ENCODE assay signal across 11 mouse cellular contexts in the genomic region with DNA sequence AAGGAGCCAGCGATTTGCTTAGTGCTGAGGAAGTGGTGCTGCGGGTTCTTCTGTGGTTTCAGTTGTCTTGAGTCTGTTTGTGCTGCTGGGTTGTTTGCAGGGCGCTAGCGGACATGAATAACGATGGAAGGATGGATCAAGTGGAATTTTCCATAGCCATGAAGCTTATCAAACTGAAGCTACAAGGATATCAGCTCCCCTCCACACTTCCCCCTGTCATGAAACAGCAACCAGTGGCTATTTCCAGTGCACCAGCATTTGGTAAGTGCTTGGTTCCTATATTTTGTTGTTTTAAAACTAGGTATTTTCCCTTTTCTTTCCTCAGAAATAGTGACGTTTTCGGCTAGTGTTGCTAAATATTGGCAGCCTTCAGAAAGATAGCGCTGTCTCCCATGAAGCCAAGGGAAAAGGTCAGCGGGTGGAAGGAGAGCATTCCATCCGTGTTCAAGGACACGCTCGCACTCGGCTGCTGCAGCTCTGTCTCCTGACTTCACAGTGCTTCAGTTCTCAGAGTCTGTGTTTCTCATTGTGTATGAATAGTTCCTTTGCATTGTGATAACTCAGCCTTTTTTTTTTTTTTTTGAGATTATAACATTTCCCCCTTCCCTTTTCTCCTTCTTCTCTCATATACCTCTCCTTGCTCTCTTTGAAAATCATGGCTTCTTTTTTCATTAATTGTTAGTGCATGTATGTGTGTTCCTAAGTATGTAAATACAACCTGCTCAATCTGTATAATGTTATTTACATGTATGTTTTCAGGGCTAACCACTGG.
A peak's percentile ranks its signal among the peaks of the same experiment; 100 is the strongest.
DNase-seq lines count a peak whose midpoint lies in the region; ATAC-seq and TF ChIP-seq lines count a peak whose summit lies in the region.
"Had no signal": no experiment of that assay in that cellular context is flagged by ENCODE, and none has a peak within 500 bp of the region (broad histone marks: within the 10 kb centered on the region; RNA-seq: fewer than 3 reads in every experiment).

No protein-coding gene starts in this region.

- H3K4me1 ChIP-seq in heart, postnatal 0 days (ENCODE audit: control insufficient read depth, insufficient read depth): peaks cover 23% of the 10 kb centered on the region
- H3K4me1 ChIP-seq in intestine, embryonic 15.5 days (replicated peaks): no peaks in the 10 kb centered on the region
- H3K4me1 ChIP-seq: embryonic facial prominence, embryonic 12.5 days had no signal

- ATAC-seq in heart, postnatal 0 days (ENCODE audit: insufficient read depth, low read depth): peak; percentile 57; the same call in 1 of the 2 replicates
- 0 out of 2 replicates have a peak, but pooled peaks have one; percentile 32 for ATAC-seq in monocyte, adult 5-6 weeks (replicated peaks; ENCODE audit: insufficient number of reproducible peaks, low FRiP score, low TSS enrichment, poor library complexity, severe bottlenecking)
- no peak for ATAC-seq in intestine, embryonic 15.5 days

- H3K9me3 ChIP-seq in heart, postnatal 0 days (replicated peaks; ENCODE audit: control insufficient read depth, low read length): no peaks in the 10 kb centered on the region
- H3K9me3 ChIP-seq in intestine, embryonic 15.5 days: no peaks in the 10 kb centered on the region
- H3K9me3 ChIP-seq: embryonic facial prominence, embryonic 12.5 days had no signal

- TF ChIP-seq CTCF in heart, postnatal 0 days (IDR thresholded peaks at IDR 0.05; ENCODE audit: low read depth): no peak

- no peak overlapping the region for H3K4me3 ChIP-seq in heart, postnatal 0 days (ENCODE audit: low read depth, low read length)
- no peak overlapping the region for H3K4me3 ChIP-seq in intestine, embryonic 15.5 days (replicated peaks)
- H3K4me3 ChIP-seq: embryonic facial prominence, embryonic 12.5 days had no signal

- H3K4me2 ChIP-seq in heart, postnatal 0 days (ENCODE audit: low read depth, low read length): peak overlapping the region; percentile 36
- no peak overlapping the region for H3K4me2 ChIP-seq in intestine, embryonic 15.5 days (replicated peaks)
- H3K4me2 ChIP-seq: embryonic facial prominence, embryonic 12.5 days had no signal

- peak overlapping the region; percentile 27; the same call in 1 of the 2 replicates for H3K9ac ChIP-seq in heart, postnatal 0 days (replicated peaks; ENCODE audit: low read depth, low read length)
- no peak overlapping the region for H3K9ac ChIP-seq in intestine, embryonic 15.5 days
- H3K9ac ChIP-seq: embryonic facial prominence, embryonic 12.5 days had no signal

- 20% methylated on average over 13 of the region's 13 CpGs for WGBS in heart, postnatal 0 days
- 87% methylated on average over 13 of the region's 13 CpGs for WGBS in intestine, embryonic 15.5 days

- DNase-seq in kidney, postnatal 36 days: peak; percentile 22 to 29
- DNase-seq in kidney, postnatal 4 days: no peak
- peak; percentile 56 for DNase-seq in adrenal gland, postnatal 25 days
- DNase-seq in heart, postnatal 0 days (ENCODE audit: low spot score): peak; percentile 71
- no peak for DNase-seq in frontal cortex, postnatal 36 days (ENCODE audit: low spot score in 2 of 2)
- DNase-seq in cerebellum, postnatal 25 days: no peak
- DNase-seq: gastrocnemius, postnatal 14 days; lung, postnatal 4 days had no signal

- H3K27ac ChIP-seq in heart, postnatal 0 days (ENCODE audit: low read depth): peak overlapping the region; percentile 77
- H3K27ac ChIP-seq in intestine, embryonic 15.5 days: no peak overlapping the region
- H3K27ac ChIP-seq: embryonic facial prominence, embryonic 12.5 days had no signal

- 0 out of 2 replicates have a peak, but pooled peaks have one; percentile 59 for TF ChIP-seq EP300 in heart, postnatal 0 days (IDR thresholded peaks at IDR 0.05; ENCODE audit: low read depth)

- H3K36me3 ChIP-seq in heart, postnatal 0 days (replicated peaks; ENCODE audit: control insufficient read depth, insufficient read depth, low read length): peaks cover 8% of the 10 kb centered on the region
- H3K36me3 ChIP-seq in intestine, embryonic 15.5 days: 0 out of 2 replicates have a peak, but pooled peaks cover 3% of the 10 kb centered on the region

- no peaks in the 10 kb centered on the region for H3K27me3 ChIP-seq in heart, postnatal 0 days (ENCODE audit: control insufficient read depth, insufficient read depth, low read length)
- no peaks in the 10 kb centered on the region for H3K27me3 ChIP-seq in intestine, embryonic 15.5 days (replicated peaks)
- H3K27me3 ChIP-seq: embryonic facial prominence, embryonic 12.5 days had no signal

Comparison
In these comparisons a context has a peak if more than half of its experiments do, and no peak if none do; other contexts are left out.
1. DNase-seq: peak in kidney, postnatal 36 days (2 of 2), adrenal gland, postnatal 25 days (single experiment) and heart, postnatal 0 days (single experiment); none in kidney, postnatal 4 days (0 of 2), frontal cortex, postnatal 36 days (0 of 2) and cerebellum, postnatal 25 days (0 of 2).